Comparison of ENCODE assay signal across 8 mouse cellular contexts in genomic region chr11:84914673-84915072, GRCm38 (mm10). TPM values are rescaled to one million over a fixed set of nuclear protein-coding genes. Genes with fewer than 3 reads are reported as not detected.
DNase-seq lines count a peak whose midpoint lies in the region; ATAC-seq lines count a peak whose summit lies in the region.
"Had no signal": no experiment of that assay in that cellular context is flagged by ENCODE, and none has a peak within 500 bp of the region (broad histone marks: within the 10 kb centered on the region; RNA-seq: fewer than 3 reads in every experiment).

No protein-coding gene starts in this region.

- H3K27me3 ChIP-seq in midbrain, embryonic 10.5 days (ENCODE audit: low read depth, poor library complexity, severe bottlenecking): no peaks in the 10 kb centered on the region
- no peaks in the 10 kb centered on the region for H3K27me3 ChIP-seq in midbrain, embryonic 11.5 days (ENCODE audit: control insufficient read depth, insufficient read depth, low read length)
- no peaks in the 10 kb centered on the region for H3K27me3 ChIP-seq in splenic B cell, adult 2 months (ENCODE audit: control insufficient read depth, insufficient read depth, low read length, poor library complexity, severe bottlenecking)

- H3K4me2 ChIP-seq in midbrain, embryonic 11.5 days: no peak overlapping the region

- no peak overlapping the region for H3K9ac ChIP-seq in midbrain, embryonic 11.5 days (ENCODE audit: low read length)

- no peak for DNase-seq in midbrain, embryonic 10.5 days (ENCODE audit: low spot score)
- DNase-seq in midbrain, embryonic 11.5 days (ENCODE audit: low spot score, missing footprints): no peak
- DNase-seq in R1 (ENCODE audit: low read depth, low spot score): peak; percentile 83
- peak; percentile 38 for DNase-seq in induced T-regulatory cell, adult 2 months (ENCODE audit: low read depth)
- DNase-seq in splenic B cell, adult 2 months (ENCODE audit: low read depth, low spot score): peak; percentile 22
- DNase-seq in right cerebral cortex, postnatal 36 days (ENCODE audit: low spot score in 2 of 2): no peak
- no peak for DNase-seq in cerebellum, adult 11 months
- DNase-seq: left cerebral cortex, postnatal 4 days had no signal

- no peak for ATAC-seq in midbrain, embryonic 11.5 days (ENCODE audit: low FRiP score)

- no peak overlapping the region for H3K27ac ChIP-seq in midbrain, embryonic 10.5 days (replicated peaks)
- no peak overlapping the region for H3K27ac ChIP-seq in midbrain, embryonic 11.5 days (ENCODE audit: low read depth, low read length)

- peak overlapping the region; percentile 72; the same call in 1 of the 2 replicates for H3K4me3 ChIP-seq in midbrain, embryonic 10.5 days
- H3K4me3 ChIP-seq in midbrain, embryonic 11.5 days (ENCODE audit: low read depth, low read length): no peak overlapping the region

- peaks cover 24% of the 10 kb centered on the region for H3K4me1 ChIP-seq in midbrain, embryonic 10.5 days
- H3K4me1 ChIP-seq in midbrain, embryonic 11.5 days (ENCODE audit: control insufficient read depth, insufficient read depth, low read length): peaks cover 4% of the 10 kb centered on the region; the same call in 1 of the 2 replicates

- H3K9me3 ChIP-seq in midbrain, embryonic 10.5 days (replicated peaks): no peaks in the 10 kb centered on the region
- no peaks in the 10 kb centered on the region for H3K9me3 ChIP-seq in midbrain, embryonic 11.5 days (ENCODE audit: control insufficient read depth, low read length)

- H3K36me3 ChIP-seq in midbrain, embryonic 10.5 days: peaks cover 50% of the 10 kb centered on the region
- H3K36me3 ChIP-seq in midbrain, embryonic 11.5 days (ENCODE audit: control insufficient read depth, insufficient read depth, low read length): peaks cover 19% of the 10 kb centered on the region
- H3K36me3 ChIP-seq in splenic B cell, adult 2 months (ENCODE audit: control insufficient read depth, insufficient read depth, low read length, poor library complexity, severe bottlenecking): peaks cover 4% of the 10 kb centered on the region; the same call in 1 of the 2 replicates

- WGBS in midbrain, embryonic 10.5 days: 88% methylated on average over 5 of the region's 5 CpGs
- WGBS in midbrain, embryonic 11.5 days: 86% methylated on average over 5 of the region's 5 CpGs

RNA-seq across cellular contexts. Expression of gene Znhit3, which starts 1.5 kb away (rescaled TPM):
- polyA plus RNA-seq in midbrain, embryonic 10.5 days (2016; fragmentation: Nextera tagmentation; extraction: Ambion mirVana): 80.5 and 91.7 TPM in 2 replicates
- polyA plus RNA-seq in midbrain, embryonic 11.5 days (2014; fragmentation: Nextera tagmentation; extraction: Ambion mirVana): 69.4 and 72.4 TPM in 2 replicates

RNA-seq across cellular contexts. Expression of gene Pigw, which starts 34.6 kb away (rescaled TPM):
- polyA plus RNA-seq in midbrain, embryonic 10.5 days (2016; fragmentation: Nextera tagmentation; extraction: Ambion mirVana): 2.2 and 3.4 TPM in 2 replicates
- polyA plus RNA-seq in midbrain, embryonic 11.5 days (2014; fragmentation: Nextera tagmentation; extraction: Ambion mirVana): 3.1 and 3.9 TPM in 2 replicates

RNA-seq across cellular contexts. Expression of gene Myo19, which starts 34.7 kb away (rescaled TPM):
- 11.8 and 12.6 TPM in 2 replicates for polyA plus RNA-seq in midbrain, embryonic 10.5 days (2016; fragmentation: Nextera tagmentation; extraction: Ambion mirVana)
- 7.5 and 7.7 TPM in 2 replicates for polyA plus RNA-seq in midbrain, embryonic 11.5 days (2014; fragmentation: Nextera tagmentation; extraction: Ambion mirVana)

RNA-seq across cellular contexts. Expression of gene Car4, which starts 42.9 kb away (rescaled TPM):
- 9.3 and 16.8 TPM in 2 replicates for polyA plus RNA-seq in midbrain, embryonic 10.5 days (2016; fragmentation: Nextera tagmentation; extraction: Ambion mirVana)
- polyA plus RNA-seq in midbrain, embryonic 11.5 days (2014; fragmentation: Nextera tagmentation; extraction: Ambion mirVana): 5.5 and 6.6 TPM in 2 replicates

RNA-seq across cellular contexts. Expression of gene Ggnbp2, which starts 44.1 kb away (rescaled TPM):
- 55.7 and 56.3 TPM in 2 replicates for polyA plus RNA-seq in midbrain, embryonic 10.5 days (2016; fragmentation: Nextera tagmentation; extraction: Ambion mirVana)
- polyA plus RNA-seq in midbrain, embryonic 11.5 days (2014; fragmentation: Nextera tagmentation; extraction: Ambion mirVana): 71.0 and 75.4 TPM in 2 replicates

Comparison
In these comparisons a context has a peak if more than half of its experiments do, and no peak if none do; other contexts are left out.
1. DNase-seq: peak in R1 (single experiment), induced T-regulatory cell, adult 2 months (single experiment) and splenic B cell, adult 2 months (single experiment); none in midbrain, embryonic 10.5 days (single experiment), midbrain, embryonic 11.5 days (single experiment), right cerebral cortex, postnatal 36 days (0 of 2) and cerebellum, adult 11 months (single experiment).